Mouse (Mus musculus): ENCODE measurements around the gene Lck. TPM values are rescaled to one million over a fixed set of nuclear protein-coding genes. Genes with fewer than 3 reads are reported as not detected.

The Lck gene
- polyA plus RNA-seq, 1 experiment = 12.7 TPM

- peak; percentile 52 for DNase-seq
- Histone ChIP-seq H3K27me3 (replicated peaks; ENCODE audit: control insufficient read depth, insufficient read depth, low read length) (no peaks in the 10 kb centered on the region), H3K36me3 (ENCODE audit: control insufficient read depth, insufficient read depth, low read length) (no peaks in the 10 kb centered on the region), H3K4me1 (ENCODE audit: control insufficient read depth, insufficient read depth, low read length) (no peaks in the 10 kb centered on the region), H3K27ac (ENCODE audit: insufficient read depth, low read depth, low read length) (no peak overlapping the region), H3K4me3 (ENCODE audit: insufficient read depth, low read depth, low read length) (no peak overlapping the region)
- WGBS = 57% methylated on average over 15 of the region's 15 CpGs
- TF ChIP-seq POLR2A (IDR thresholded peaks at IDR 0.05; ENCODE audit: low read depth, low read length) (no peak), CTCF (conservative IDR thresholded peaks at IDR 0.05; ENCODE audit: insufficient read depth, insufficient read length, low read depth, low read length) (no peak)
Measured at GRCm38 (mm10) chr4:129508834-129509600, 64.4 kb downstream of the Lck start.

- H3K27me3 ChIP-seq (replicated peaks; ENCODE audit: control insufficient read depth, insufficient read depth, low read length) = no peaks in the 10 kb centered on the region
- H3K4me3 ChIP-seq (ENCODE audit: insufficient read depth, low read depth, low read length) = no peak overlapping the region
- H3K36me3 ChIP-seq (ENCODE audit: control insufficient read depth, insufficient read depth, low read length) = no peaks in the 10 kb centered on the region
- TF ChIP-seq CTCF (conservative IDR thresholded peaks at IDR 0.05; ENCODE audit: insufficient read depth, insufficient read length, low read depth, low read length) (no peak), POLR2A (IDR thresholded peaks at IDR 0.05; ENCODE audit: low read depth, low read length) (no peak)
- no peak for DNase-seq
- 62% methylated on average over 3 of the region's 3 CpGs for WGBS
- no peak overlapping the region for H3K27ac ChIP-seq (ENCODE audit: insufficient read depth, low read depth, low read length)
- H3K4me1 ChIP-seq (ENCODE audit: control insufficient read depth, insufficient read depth, low read length) = no peaks in the 10 kb centered on the region
Measured at GRCm38 (mm10) chr4:129508237-129508515, 65.3 kb downstream of the Lck start.

GRCm38 (mm10) chr4:129507434-129508236 is 65.8 kb downstream of the Lck start:
- 69% methylated on average over 9 of the region's 10 CpGs for WGBS

GRCm38 (mm10) chr4:129505511-129505910 is 67.9 kb downstream of the Lck start:
- no peak for DNase-seq
- no peak for TF ChIP-seq POLR2A (IDR thresholded peaks at IDR 0.05; ENCODE audit: low read depth, low read length)
- no peak for TF ChIP-seq CTCF (conservative IDR thresholded peaks at IDR 0.05; ENCODE audit: insufficient read depth, insufficient read length, low read depth, low read length)
- WGBS = 91% methylated on average over 3 of the region's 3 CpGs
- H3K36me3 ChIP-seq (ENCODE audit: control insufficient read depth, insufficient read depth, low read length) = no peaks in the 10 kb centered on the region
- no peaks in the 10 kb centered on the region for H3K27me3 ChIP-seq (replicated peaks; ENCODE audit: control insufficient read depth, insufficient read depth, low read length)
- H3K27ac ChIP-seq (ENCODE audit: insufficient read depth, low read depth, low read length) = no peak overlapping the region
- no peaks in the 10 kb centered on the region; the same call in 1 of the 2 replicates for H3K4me1 ChIP-seq (ENCODE audit: control insufficient read depth, insufficient read depth, low read length)
- no peak overlapping the region for H3K4me3 ChIP-seq (ENCODE audit: insufficient read depth, low read depth, low read length)

More at GRCm38 (mm10) chr4:129507434-129508236, 65.8 kb downstream of the Lck start:
- H3K4me1 ChIP-seq (ENCODE audit: control insufficient read depth, insufficient read depth, low read length) = no peaks in the 10 kb centered on the region
- no peak overlapping the region for H3K4me3 ChIP-seq (ENCODE audit: insufficient read depth, low read depth, low read length)
- TF ChIP-seq CTCF (conservative IDR thresholded peaks at IDR 0.05; ENCODE audit: insufficient read depth, insufficient read length, low read depth, low read length) = no peak
- TF ChIP-seq POLR2A (IDR thresholded peaks at IDR 0.05; ENCODE audit: low read depth, low read length) = no peak
- DNase-seq = no peak
- H3K36me3 ChIP-seq (ENCODE audit: control insufficient read depth, insufficient read depth, low read length) = no peaks in the 10 kb centered on the region
- no peaks in the 10 kb centered on the region for H3K27me3 ChIP-seq (replicated peaks; ENCODE audit: control insufficient read depth, insufficient read depth, low read length)
- no peak overlapping the region for H3K27ac ChIP-seq (ENCODE audit: insufficient read depth, low read depth, low read length)

- H3K4me3 ChIP-seq (ENCODE audit: insufficient read depth, low read depth, low read length) = no peak overlapping the region
- H3K27ac ChIP-seq (ENCODE audit: insufficient read depth, low read depth, low read length) = no peak overlapping the region
- TF ChIP-seq POLR2A (IDR thresholded peaks at IDR 0.05; ENCODE audit: low read depth, low read length) = no peak
- TF ChIP-seq CTCF (conservative IDR thresholded peaks at IDR 0.05; ENCODE audit: insufficient read depth, insufficient read length, low read depth, low read length) = no peak
- WGBS = 63% methylated on average over 11 of the region's 11 CpGs
- H3K4me1 ChIP-seq (ENCODE audit: control insufficient read depth, insufficient read depth, low read length) = no peaks in the 10 kb centered on the region; the same call in 1 of the 2 replicates
- no peaks in the 10 kb centered on the region for H3K27me3 ChIP-seq (replicated peaks; ENCODE audit: control insufficient read depth, insufficient read depth, low read length)
- H3K36me3 ChIP-seq (ENCODE audit: control insufficient read depth, insufficient read depth, low read length) = no peaks in the 10 kb centered on the region
- peak; percentile 53 for DNase-seq
Measured at GRCm38 (mm10) chr4:129502901-129503444, 70.5 kb downstream of the Lck start.

GRCm38 (mm10) chr4:129502327-129502888 is 71.0 kb downstream of the Lck start:
- 63% methylated on average over 9 of the region's 9 CpGs for WGBS
- H3K36me3 ChIP-seq (ENCODE audit: control insufficient read depth, insufficient read depth, low read length) = no peaks in the 10 kb centered on the region
- no peaks in the 10 kb centered on the region; the same call in 1 of the 2 replicates for H3K4me1 ChIP-seq (ENCODE audit: control insufficient read depth, insufficient read depth, low read length)
- H3K27ac ChIP-seq (ENCODE audit: insufficient read depth, low read depth, low read length) = no peak overlapping the region
- TF ChIP-seq POLR2A (IDR thresholded peaks at IDR 0.05; ENCODE audit: low read depth, low read length) (no peak), CTCF (conservative IDR thresholded peaks at IDR 0.05; ENCODE audit: insufficient read depth, insufficient read length, low read depth, low read length) (no peak)
- H3K4me3 ChIP-seq (ENCODE audit: insufficient read depth, low read depth, low read length) = no peak overlapping the region
- DNase-seq = no peak
- H3K27me3 ChIP-seq (replicated peaks; ENCODE audit: control insufficient read depth, insufficient read depth, low read length) = no peaks in the 10 kb centered on the region
